Mouse (Mus musculus) right cerebral cortex, postnatal 10 days (tissue): ENCODE results near the gene Ephx3.

Experiments
- DNase-seq, 2 experiments: peaks; one replicate each; pipeline ENCODE4 v3.0.0; 2021; ENCODE audit warnings: low spot score in 2 of 2

Ephx3 gene

GRCm38 (mm10) chr17:32176919-32177318 is 12.4 kb downstream of the Ephx3 start:
- no peak for DNase-seq

- no peak for DNase-seq
Measured at GRCm38 (mm10) chr17:32173166-32173565, 16.2 kb downstream of the Ephx3 start.

- DNase-seq: no peak
Measured at GRCm38 (mm10) chr17:32172485-32172884, 16.9 kb downstream of the Ephx3 start.

GRCm38 (mm10) chr17:32169518-32170225 is 19.7 kb downstream of the Ephx3 start:
- DNase-seq: no peak

- DNase-seq: peak; percentile 49 to 58
Measured at GRCm38 (mm10) chr17:32166687-32167086, 22.7 kb downstream of the Ephx3 start, which contains the start of gene Notch3. Gene Notch3, minus strand, starts transcription at chr17:32166852.

- DNase-seq: peak; percentile 75 to 78
Measured at GRCm38 (mm10) chr17:32165803-32166595, 23.4 kb downstream of the Ephx3 start.

- DNase-seq: no peak
Measured at GRCm38 (mm10) chr17:32165266-32165802, 24.0 kb downstream of the Ephx3 start.

- DNase-seq: no peak
Measured at GRCm38 (mm10) chr17:32164780-32165179, 24.6 kb downstream of the Ephx3 start.

- peak in 1 of 2 experiments; percentile 49 for DNase-seq
Measured at GRCm38 (mm10) chr17:32163910-32164650, 25.3 kb downstream of the Ephx3 start.

GRCm38 (mm10) chr17:32162112-32162850 is 27.1 kb downstream of the Ephx3 start:
- DNase-seq: peak; percentile 71 to 76

GRCm38 (mm10) chr17:32160882-32161281 is 28.5 kb downstream of the Ephx3 start:
- DNase-seq: no peak

- no peak for DNase-seq
Measured at GRCm38 (mm10) chr17:32158841-32159240, 30.5 kb downstream of the Ephx3 start.

- no peak for DNase-seq
Measured at GRCm38 (mm10) chr17:32146718-32147117, 42.6 kb downstream of the Ephx3 start.

GRCm38 (mm10) chr17:32142907-32143854 is 46.2 kb downstream of the Ephx3 start:
- peak; percentile 76 to 84 for DNase-seq

- no peak for DNase-seq
Measured at GRCm38 (mm10) chr17:32142234-32142633, 47.1 kb downstream of the Ephx3 start.
